Mouse (Mus musculus): ENCODE measurements around the gene Repin1.
A peak's percentile ranks its signal among the peaks of the same experiment; 100 is the strongest.

The Repin1 gene

DNA sequence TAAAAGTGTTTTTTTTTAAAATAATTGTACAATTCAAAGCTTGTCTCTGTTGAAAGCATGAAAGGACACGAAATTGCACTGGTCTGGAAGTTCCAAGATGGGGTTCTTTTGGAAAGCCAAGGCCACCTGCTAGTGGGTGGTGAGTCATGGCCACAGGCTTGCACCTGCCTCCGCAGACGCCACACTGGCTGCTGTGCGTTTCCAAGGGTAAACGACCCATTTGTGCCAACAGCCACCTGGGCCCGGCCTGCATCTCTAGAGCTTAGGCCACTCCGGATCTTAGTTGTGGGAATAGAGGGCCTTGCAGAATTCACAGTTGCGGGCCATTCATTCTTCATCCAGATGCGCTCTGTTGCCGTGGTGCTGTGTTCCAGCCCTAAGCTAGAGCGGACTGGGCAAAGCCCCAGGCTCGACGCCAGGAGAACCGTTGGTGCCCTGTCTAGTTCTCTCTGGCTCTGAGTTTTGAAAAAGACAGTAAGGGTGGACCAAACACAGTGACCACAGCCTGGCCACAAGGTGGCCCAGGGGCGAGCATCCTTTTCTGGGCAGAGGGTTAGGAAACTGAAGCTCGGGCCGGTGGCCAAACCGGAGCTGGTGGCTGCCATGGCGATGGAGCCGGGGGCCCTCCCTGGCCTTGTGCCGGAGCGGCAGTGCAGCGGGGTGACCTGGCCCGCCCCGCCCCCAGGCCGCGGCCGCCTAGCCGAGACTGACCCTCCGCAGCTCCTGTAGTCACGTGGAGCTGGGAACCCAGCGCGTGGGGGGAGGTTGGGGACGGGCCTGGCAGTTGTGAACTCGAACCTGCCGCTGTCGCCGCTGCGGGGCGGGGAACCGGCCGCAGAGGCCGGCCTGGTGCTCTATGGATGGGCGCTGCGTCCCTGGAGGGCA is at the start of gene Repin1, which contains the start of gene Gm44965:
Gene Repin1 (plus strand): TSS at position 726 of the 885 bp plus-strand sequence.
Gene Gm44965 (plus strand): TSS at position 784 of the 885 bp plus-strand sequence.
- peak; percentile 73 to 75 for DNase-seq (ENCODE audit: low spot score in 2 of 2)

DNA sequence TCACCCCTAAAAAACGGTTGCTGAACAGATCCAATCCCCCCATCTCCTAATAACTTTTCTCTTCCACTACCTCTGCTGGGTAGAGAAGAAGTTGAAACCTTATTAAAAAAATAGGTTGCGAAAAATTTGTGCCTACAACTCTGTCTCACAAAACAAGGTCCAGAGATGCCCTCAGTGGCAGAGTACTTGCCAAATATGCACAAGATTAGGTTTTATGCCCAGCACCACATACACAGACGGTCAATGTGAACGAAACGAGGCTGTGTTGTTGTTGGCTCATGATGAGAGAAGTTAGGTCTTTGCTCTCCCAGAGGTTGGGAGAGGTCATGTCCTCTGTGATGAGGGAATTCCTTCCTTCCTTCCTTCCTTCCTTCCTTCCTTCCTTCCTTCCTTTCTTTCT is 48.4 kb upstream of the Repin1 start:
- no peak for DNase-seq (ENCODE audit: low spot score in 2 of 2)

DNA sequence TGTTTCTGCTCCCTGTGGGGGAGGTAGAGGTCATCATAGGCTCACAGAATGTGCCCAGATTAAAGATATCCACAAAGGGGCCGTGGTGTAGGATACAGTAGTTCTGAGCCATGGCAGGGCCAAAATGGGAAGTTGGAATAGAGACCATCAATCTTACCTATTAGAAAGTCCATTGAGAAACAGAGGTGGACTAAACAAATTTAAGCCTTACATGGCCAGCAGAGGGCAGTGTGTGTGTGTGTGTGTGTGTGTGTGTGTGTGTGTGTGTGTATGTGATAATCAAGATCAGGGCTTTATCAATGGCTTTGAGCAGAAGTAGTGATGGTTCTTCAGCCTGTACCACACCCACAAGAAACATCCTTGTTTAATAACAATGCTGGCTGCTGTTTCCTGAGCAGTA is 47.4 kb upstream of the Repin1 start:
- peak in 1 of 2 experiments; percentile 26 for DNase-seq (ENCODE audit: low spot score in 2 of 2)

DNA sequence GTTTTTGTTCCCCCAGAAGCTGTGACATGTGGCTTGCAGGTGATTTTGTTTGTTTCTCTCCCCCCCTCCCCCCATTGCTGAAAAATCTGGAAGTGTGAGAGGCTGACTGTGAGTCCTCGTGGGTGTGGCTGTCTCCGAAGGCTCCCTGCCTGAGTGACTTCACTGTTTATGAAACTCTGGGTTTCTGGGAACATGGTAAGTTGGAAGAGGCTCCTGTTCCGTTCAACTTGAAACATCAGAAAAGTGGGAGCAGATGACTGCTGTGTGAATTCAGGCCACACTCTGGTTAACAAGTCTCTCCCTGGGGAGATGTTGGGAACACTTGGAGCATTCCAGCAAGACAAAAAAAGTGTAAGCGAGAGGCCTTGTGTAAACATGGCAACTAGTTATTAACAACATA is 46.8 kb upstream of the Repin1 start:
- DNase-seq (ENCODE audit: low spot score in 2 of 2): no peak

DNA sequence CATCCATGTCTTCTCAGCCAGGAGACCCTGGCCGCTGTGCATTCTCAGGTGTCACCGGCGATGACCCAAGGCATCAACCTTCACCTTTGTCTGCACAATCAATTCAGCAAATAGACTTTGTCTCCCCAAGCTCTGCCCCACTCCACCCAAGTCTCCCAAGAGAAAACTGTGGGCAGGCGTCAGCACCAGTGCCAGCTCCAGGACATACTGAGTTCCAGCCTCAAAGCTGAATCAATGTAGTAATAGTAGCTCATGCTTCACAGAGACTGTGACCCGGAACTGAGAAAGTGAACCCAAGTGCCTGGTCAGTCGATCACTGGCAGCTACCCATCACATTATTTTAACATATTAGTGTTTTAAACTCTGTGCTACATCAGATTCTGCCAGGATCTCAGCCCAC is 45.4 kb upstream of the Repin1 start:
- DNase-seq (ENCODE audit: low spot score in 2 of 2): no peak

DNA sequence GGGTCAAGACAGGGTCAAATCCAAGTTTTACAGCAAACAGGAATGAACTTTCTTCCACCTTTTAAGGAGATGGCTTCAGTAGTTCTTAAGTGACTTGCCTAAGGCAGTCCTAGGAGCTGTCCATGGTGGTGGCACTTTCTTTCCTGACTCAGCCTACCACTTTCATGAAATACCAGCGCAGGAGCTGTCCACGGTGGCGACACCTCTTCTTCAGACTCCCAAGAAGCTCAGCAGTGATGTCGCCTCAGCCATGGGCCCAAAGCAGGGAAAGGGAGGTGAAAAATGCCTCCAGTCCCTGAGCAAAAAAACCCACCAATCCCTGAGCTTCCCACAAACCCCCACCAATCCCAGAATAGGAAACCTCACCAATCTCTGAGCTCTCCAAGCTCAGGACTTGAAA is 40.8 kb upstream of the Repin1 start:
- DNase-seq (ENCODE audit: low spot score in 2 of 2): peak; percentile 24 to 36

DNA sequence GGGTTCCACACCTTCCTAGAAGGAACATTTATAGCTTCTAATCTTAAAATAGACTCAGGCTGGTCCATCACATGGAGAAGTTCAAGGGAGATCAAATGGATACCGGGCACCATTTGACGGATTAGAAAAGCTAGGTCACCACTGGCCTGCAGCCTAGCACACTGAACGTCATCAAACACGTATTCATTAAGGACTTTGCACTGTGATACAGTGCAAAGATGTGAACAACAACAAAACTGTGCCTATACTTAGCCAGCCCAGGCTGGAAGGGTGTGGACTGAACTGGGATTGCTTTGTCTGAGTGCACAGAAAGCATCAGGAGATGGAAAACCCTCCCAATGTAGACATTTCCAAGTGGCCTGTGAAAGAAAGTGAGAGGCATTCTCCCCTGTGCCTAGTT is 39.9 kb upstream of the Repin1 start:
- DNase-seq (ENCODE audit: low spot score in 2 of 2): no peak

DNA sequence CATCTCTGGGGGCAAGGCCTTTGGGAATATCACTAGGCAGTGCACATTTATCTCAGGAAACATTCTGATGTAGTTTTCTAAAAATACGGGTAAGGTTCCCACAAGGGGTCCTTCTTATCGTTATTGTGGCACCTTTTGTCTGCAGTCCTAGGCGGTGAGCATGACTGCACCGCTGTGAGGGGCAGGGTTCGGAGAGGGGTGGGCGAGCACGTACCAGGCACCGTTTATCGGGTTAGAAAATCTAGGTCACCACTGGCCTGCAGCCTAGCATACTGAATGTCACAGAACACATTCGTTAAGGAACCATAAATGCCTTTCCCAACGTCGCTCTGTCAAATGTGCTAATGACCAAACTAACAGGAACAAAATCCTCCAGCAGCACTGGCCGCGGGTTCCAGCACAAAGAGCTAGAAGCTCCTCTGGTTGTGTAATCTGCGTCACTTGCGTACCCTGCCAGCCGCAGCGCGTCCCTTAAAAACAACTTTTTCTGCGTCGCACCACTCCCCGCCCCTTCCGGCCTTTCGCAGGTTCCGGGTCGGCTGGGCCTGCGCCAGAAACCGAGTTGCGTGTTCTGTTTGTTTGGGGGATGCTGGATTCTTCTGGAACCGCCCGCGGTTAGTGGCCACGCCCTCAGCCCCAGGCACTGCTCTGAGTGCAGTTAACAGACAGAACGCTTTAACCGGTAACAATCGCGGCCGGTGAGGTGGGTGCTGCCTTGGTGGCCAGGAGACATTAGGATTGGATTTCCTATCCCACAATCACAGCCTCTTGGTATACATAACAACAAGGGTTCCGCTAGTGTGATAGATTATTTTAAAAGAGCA is 39.2 kb upstream of the Repin1 start, which contains the start of gene Lrrc61:
Gene Lrrc61 (plus strand): TSS at position 517 of the 824 bp plus-strand sequence.
- peak; percentile 86 to 90 for DNase-seq (ENCODE audit: low spot score in 2 of 2)

DNA sequence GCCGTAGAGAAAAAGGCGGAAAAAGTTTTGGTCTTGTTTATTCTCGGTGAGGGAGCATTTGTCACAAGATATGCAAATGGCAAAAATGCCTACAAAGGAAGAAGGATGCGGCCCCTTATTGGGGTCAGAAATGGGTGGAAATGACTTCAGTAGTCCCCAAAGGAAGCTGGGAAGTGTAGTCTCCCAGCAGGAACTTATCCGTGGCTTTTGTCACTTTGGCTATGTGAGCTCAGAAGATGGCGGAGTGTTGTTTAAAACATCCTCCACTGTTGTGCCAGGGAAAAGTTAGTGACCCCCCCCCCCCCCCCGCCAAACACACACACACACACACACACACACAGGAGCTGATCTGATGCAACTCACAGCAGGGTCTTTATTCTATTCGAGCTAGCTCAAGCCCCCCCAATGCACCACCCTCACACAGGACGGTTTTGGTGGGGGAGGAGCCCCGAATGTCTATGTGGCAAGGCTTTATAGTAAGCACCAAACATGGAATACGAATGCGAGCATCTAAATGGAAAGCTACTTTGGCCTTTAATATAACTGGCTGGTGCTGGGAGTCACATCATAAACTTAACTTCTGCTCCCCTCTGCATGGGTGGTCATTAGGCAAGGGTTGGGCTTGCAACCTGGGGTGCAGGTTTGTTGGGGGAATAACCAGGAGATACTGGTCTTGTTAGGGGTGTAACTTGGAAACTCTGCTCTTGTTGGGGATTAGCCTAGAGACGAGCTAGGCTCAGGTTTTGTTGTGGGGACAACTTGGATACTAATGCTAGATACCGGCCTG is 38.4 kb upstream of the Repin1 start:
- peak; percentile 41 to 51 for DNase-seq (ENCODE audit: low spot score in 2 of 2)

DNA sequence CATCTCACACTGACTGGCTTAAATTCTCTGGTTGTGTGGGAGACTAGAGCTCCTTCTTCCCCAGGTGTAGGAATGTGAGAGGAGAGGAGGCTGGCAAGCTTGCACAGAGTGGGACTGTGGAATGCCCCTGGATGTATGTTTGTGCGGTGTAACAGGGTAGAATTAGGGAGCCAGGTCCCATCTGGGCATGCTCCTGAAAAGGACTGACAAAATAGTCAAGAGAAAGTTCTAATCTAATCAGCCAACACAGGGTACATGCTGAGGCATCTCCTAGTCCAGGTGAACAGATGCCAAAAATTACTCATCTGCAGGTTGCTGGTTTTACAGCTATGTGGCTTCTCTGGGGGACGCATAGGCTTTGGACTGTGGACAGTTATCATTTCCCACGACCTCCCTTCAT is 37.7 kb upstream of the Repin1 start:
- no peak for DNase-seq (ENCODE audit: low spot score in 2 of 2)

DNA sequence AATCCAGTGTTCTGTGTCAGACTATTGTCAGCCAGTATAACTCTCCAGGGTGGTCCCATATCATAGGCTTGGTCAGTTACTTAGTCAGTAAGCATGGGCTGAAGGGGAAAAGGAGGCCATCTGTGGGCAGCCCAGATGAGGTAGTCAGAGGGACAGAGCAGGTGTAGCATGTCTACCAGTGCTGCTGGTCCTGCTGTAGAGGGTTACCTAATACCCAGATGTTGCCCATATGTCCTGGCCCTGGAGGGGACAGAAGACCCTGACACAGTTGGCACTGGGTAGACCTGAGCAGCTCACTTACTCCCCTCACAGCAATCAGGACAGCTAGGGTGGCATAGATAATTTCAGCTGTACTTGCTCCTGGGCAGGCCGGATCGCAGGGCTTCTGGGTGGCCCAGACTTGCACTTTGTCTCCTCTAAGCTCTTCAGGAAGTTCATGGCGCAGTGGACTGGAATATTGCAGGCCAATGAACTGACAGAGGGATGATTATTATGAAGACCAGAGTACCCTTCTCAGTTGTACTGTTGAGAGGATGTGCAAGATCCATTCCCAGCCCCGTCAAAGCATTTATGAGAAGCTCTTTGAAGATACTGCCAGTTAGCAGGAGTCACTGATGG is 27.9 kb upstream of the Repin1 start:
- no peak for DNase-seq (ENCODE audit: low spot score in 2 of 2)

DNA sequence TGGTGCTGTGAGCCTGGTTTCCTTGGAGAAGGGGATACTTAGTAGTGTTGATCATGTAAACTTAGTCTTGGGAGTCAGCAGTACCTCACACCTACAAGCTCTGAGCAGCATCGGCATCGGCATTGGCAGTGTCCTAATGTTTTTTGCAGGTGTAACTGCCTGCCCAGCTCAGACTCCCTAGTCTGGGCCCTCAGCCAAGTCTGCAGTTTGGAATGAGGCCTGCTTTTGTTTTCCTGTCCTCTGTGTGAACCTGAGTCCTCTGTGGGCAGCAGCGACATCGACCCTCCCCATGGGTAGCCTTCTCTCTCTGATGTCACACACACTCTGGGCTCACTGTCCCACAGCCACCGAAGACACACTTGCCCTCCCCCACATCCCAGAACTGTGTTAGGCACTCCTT is 27.4 kb upstream of the Repin1 start:
- DNase-seq (ENCODE audit: low spot score in 2 of 2): no peak

DNA sequence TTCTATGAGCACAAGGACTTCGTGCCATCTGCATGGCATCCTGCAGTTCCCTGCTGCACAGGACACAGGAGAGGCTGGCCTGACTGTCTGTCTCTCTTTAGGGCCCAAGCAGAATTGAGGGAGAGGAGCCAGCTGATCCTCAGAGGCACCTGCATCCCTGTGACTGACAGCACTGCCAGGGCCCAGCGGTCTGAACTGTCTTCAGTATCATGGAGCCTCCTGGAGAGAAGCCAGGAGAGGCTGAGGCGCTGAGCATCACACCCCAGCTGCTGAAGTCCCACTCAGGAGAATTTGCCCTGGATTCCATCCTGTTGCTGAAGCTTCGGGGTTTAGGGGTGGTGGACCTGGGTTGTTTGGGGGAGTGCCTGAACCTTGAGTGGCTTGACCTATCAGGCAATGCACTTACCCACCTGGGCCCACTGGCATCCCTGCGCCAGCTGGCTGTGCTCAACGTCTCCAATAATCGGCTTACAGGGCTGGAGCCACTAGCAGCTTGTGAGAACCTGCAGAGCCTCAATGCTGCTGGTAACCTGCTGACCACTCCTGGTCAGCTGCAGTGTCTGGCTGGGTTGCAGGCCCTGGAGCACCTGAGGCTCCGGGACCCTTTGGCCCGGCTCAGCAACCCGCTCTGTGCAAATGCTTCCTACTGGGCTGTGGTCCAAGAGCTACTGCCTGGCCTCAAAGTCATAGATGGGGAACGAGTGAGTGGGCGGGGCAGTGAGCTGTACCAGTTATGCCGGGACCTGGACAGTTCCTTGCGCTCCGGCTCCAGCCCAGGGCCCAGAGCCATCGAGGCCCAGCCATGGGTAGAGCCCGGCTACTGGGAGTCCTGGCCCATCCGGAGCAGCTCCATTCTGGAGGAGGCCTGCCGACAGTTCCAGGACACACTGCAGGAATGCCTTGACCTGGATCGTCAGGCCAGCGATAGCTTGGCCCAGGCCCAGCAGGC is 25.4 kb upstream of the Repin1 start:
- no peak for DNase-seq (ENCODE audit: low spot score in 2 of 2)

DNA sequence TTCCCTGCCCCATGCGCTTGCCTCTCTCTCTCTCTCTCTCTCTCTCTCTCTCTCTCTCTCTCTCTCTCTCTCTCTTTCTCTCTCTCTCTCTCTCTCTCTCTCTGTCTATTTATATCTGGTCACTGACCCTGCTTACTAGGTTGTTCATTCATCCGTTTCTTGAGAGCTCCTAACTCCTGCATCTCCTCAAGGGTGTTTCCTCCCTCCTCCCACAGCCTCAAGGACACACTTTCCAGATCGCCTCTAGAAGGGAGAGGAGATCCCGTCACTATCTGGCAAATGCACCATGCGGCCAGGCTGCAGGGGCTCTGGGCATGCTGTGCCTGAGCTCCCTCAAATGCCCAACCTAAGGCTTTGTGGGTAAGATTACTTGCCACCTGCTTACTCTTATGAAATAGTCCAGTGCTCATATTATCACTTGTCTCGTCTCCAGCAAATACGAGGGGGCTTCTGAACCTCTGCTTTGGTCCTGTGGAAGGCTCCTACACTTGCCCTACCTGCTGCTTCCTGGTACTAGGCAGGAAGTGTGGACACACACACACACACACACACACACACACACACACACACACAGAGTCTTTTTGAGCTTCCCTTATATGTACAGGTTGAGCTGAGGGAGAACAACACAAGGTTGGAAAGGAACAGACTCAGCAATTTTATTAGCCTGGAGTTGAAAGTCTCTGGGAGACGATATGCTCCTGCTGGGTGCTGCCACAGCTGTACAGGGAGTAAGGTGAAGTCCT is 24.4 kb upstream of the Repin1 start:
- no peak for DNase-seq (ENCODE audit: low spot score in 2 of 2)

DNA sequence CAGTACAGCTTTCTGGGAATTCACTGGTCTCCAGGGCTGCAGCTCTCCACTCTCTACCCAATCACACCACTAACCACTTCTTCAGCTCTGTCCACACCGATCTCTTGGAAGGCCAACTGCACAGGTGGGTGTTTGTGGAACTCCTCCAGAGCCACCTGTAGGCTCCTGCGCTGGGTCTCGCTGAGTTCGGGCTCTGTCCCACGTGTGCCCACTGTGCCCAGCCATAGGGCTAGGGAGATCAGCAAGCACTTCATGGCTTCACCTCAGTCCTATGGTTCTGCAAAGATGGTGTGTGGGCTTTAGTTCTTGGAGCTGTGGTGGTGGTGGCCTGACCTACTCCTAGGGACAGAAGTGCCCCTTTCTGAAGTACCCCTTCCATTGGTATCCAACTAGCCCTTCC is 21.7 kb upstream of the Repin1 start:
- no peak for DNase-seq (ENCODE audit: low spot score in 2 of 2)

DNA sequence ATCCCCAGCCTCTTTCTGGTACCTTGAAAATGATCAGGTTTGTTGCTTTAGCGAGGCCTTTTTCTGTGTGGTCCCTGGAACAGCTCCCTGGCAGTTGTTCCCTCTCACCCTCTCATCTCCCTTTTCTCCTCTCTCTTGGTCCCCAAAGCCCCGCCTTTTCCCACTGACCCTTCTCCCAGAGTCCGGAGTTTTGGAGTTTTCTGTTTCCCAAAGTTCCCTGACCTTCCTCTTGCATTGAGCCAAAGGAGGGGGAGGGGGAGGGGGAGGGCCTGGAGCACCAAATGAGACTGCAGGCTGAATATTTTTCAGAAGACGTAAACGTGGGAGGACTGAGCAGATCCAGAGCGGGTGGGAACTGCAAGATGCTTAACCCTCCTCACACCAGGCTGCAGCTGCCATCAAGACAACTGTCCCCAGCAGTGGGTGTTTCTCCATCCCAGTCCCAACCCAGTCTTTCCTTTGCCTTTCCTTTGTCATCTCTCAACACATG is 21.1 kb upstream of the Repin1 start, which contains the start of gene Rarres2:
Gene Rarres2 (minus strand): TSS at position 218 of the 490 bp plus-strand sequence.
- no peak for DNase-seq (ENCODE audit: low spot score in 2 of 2)

DNA sequence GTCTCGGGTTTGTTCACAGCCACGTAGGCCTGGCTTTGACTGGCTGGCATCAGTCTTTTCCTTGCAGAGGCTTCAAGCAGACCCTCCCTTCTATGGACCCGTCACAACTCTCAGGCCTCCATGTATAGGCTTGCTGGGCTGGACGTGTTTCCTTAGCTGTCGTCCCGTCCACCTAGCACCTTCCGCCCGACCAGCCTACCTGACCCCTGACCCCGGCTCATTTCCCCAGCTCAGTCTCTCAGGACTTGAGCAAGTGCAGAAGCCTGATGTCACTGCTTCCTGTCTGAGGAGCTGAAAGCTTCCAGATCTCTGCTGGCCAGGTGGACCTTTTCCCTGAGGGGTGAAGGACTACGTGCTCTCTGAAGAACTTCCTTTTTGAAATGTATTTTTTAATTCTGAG is 20.4 kb upstream of the Repin1 start:
- DNase-seq (ENCODE audit: low spot score in 2 of 2): no peak

DNA sequence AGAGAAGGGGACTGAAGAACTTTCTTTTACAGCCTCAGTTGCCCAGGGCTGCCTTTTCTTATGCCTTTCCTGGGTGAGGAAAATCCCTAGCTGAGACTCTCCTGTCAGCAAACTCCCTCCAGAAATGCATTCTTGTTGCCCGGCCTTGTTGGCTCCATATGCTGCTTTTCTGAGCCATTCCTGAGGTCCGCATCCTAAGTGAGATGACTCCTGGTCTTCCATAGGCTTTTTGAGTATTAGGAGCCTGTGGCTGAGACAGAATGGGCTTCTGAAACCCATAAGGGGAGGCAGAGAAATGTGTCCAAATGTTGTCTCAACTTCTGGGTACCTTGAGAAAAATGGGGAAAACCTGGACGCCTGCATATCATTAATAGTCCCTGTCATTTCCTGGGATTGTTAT is 19.7 kb upstream of the Repin1 start:
- no peak for DNase-seq (ENCODE audit: low spot score in 2 of 2)

DNA sequence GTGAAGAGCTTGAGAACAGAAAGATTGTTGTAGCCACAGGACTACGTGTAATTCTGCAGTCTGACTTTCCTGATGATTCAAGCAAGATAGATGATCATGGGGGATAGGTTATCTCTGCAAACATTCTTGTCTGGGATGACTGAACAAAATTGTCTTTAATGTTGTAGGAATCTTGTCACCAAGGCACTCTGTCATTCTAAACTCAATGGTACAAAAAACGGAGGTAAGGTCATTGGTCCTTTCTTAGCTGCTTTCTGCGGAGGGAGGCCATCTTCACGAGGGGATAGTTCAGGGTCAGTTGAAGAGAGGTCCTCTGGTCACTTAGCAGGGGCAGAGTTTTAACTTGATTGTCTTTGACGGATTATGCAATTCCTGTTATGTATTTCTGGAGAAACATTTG is 14.9 kb upstream of the Repin1 start:
- no peak for DNase-seq (ENCODE audit: low spot score in 2 of 2)

Measured in spleen, postnatal 36 days (tissue).